Mouse (Mus musculus): ENCODE measurements at regions not wholly inside any gene's neighbourhood (a gene's known extent, or its start where the extent isn't known, plus 50 kb on each side); places are given as distances from the start of the nearest gene placed in this dataset.
A peak's percentile ranks its signal among the peaks of the same experiment; 100 is the strongest.

GRCm38 (mm10) chr10:122553124-122553822 lies 105.0 kb downstream of the Avpr1a start:
- no peak overlapping the region for H3K4me3 ChIP-seq (ENCODE audit: inconsistent target)
- H3K79me2 ChIP-seq (ENCODE audit: inconsistent target) = no peaks in the 10 kb centered on the region
- WGBS (ENCODE audit: missing documents) = 73% methylated on average over 2 of the region's 2 CpGs
- no peak overlapping the region for H3K27ac ChIP-seq
- no peaks in the 10 kb centered on the region for H3K36me3 ChIP-seq (ENCODE audit: inconsistent target)

GRCm38 (mm10) chr10:122553851-122554250 lies 105.6 kb downstream of the Avpr1a start:
- Histone ChIP-seq H3K36me3 (ENCODE audit: inconsistent target) (no peaks in the 10 kb centered on the region), H3K79me2 (ENCODE audit: inconsistent target) (no peaks in the 10 kb centered on the region), H3K4me3 (ENCODE audit: inconsistent target) (no peak overlapping the region), H3K27ac (no peak overlapping the region)
- 100% methylated on average over 2 of the region's 2 CpGs for WGBS (ENCODE audit: missing documents)

GRCm38 (mm10) chr10:122558660-122559059 lies 110.4 kb downstream of the Avpr1a start:
- H3K36me3 ChIP-seq (ENCODE audit: inconsistent target) = no peaks in the 10 kb centered on the region
- no peak overlapping the region for H3K4me3 ChIP-seq (ENCODE audit: inconsistent target)
- no peaks in the 10 kb centered on the region for H3K79me2 ChIP-seq (ENCODE audit: inconsistent target)
- WGBS (ENCODE audit: missing documents) = 100% methylated on average over 1 of the region's 1 CpGs
- H3K27ac ChIP-seq = no peak overlapping the region

GRCm38 (mm10) chr10:122560001-122560695 lies 111.8 kb downstream of the Avpr1a start:
- no peak overlapping the region for H3K27ac ChIP-seq
- H3K36me3 ChIP-seq (ENCODE audit: inconsistent target) = no peaks in the 10 kb centered on the region
- H3K79me2 ChIP-seq (ENCODE audit: inconsistent target) = no peaks in the 10 kb centered on the region
- 96% methylated on average over 10 of the region's 10 CpGs for WGBS (ENCODE audit: missing documents)
- no peak overlapping the region for H3K4me3 ChIP-seq (ENCODE audit: inconsistent target)

- Histone ChIP-seq H3K36me3 (ENCODE audit: inconsistent target) (no peaks in the 10 kb centered on the region), H3K27ac (peak overlapping the region; percentile 25; the same call in 1 of the 2 replicates), H3K4me3 (ENCODE audit: inconsistent target) (no peak overlapping the region), H3K79me2 (ENCODE audit: inconsistent target) (no peaks in the 10 kb centered on the region)
- 69% methylated on average over 3 of the region's 3 CpGs for WGBS (ENCODE audit: missing documents)
These were observed 113.6 kb downstream of the Avpr1a start for GRCm38 (mm10) chr10:122561924-122562323.

- 17% methylated on average over 5 of the region's 6 CpGs for WGBS (ENCODE audit: missing documents)
- Histone ChIP-seq H3K79me2 (ENCODE audit: inconsistent target) (no peaks in the 10 kb centered on the region), H3K27ac (peak overlapping the region; percentile 25), H3K4me3 (ENCODE audit: inconsistent target) (no peak overlapping the region), H3K36me3 (ENCODE audit: inconsistent target) (no peaks in the 10 kb centered on the region)
These were observed 114.2 kb downstream of the Avpr1a start for GRCm38 (mm10) chr10:122562542-122562941.

GRCm38 (mm10) chr10:122563973-122564372 lies 114.6 kb upstream of the Ppm1h start:
- Histone ChIP-seq H3K36me3 (ENCODE audit: inconsistent target) (no peaks in the 10 kb centered on the region), H3K4me3 (ENCODE audit: inconsistent target) (no peak overlapping the region), H3K27ac (no peak overlapping the region), H3K79me2 (ENCODE audit: inconsistent target) (no peaks in the 10 kb centered on the region)
- WGBS (ENCODE audit: missing documents) = 95% methylated on average over 10 of the region's 10 CpGs

- H3K79me2 ChIP-seq (ENCODE audit: inconsistent target) = no peaks in the 10 kb centered on the region
- no peaks in the 10 kb centered on the region for H3K36me3 ChIP-seq (ENCODE audit: inconsistent target)
- 72% methylated on average over 10 of the region's 10 CpGs for WGBS (ENCODE audit: missing documents)
- no peak overlapping the region for H3K4me3 ChIP-seq (ENCODE audit: inconsistent target)
- H3K27ac ChIP-seq = no peak overlapping the region
These were observed 114.1 kb upstream of the Ppm1h start for GRCm38 (mm10) chr10:122564473-122564872.

GRCm38 (mm10) chr10:122566601-122567000 lies 112.0 kb upstream of the Ppm1h start:
- WGBS (ENCODE audit: missing documents) = 72% methylated on average over 4 of the region's 4 CpGs

GRCm38 (mm10) chr10:122569546-122570202 lies 108.9 kb upstream of the Ppm1h start:
- H3K4me3 ChIP-seq (ENCODE audit: inconsistent target) = peak overlapping the region; percentile 4; the same call in 1 of the 2 replicates
- peak overlapping the region; percentile 88 for H3K27ac ChIP-seq
- 14% methylated on average over 13 of the region's 13 CpGs for WGBS (ENCODE audit: missing documents)

More at GRCm38 (mm10) chr10:122566601-122567000, 112.0 kb upstream of the Ppm1h start:
- Histone ChIP-seq H3K4me3 (ENCODE audit: inconsistent target) (no peak overlapping the region), H3K79me2 (ENCODE audit: inconsistent target) (no peaks in the 10 kb centered on the region), H3K36me3 (ENCODE audit: inconsistent target) (no peaks in the 10 kb centered on the region), H3K27ac (no peak overlapping the region)

GRCm38 (mm10) chr10:122570909-122571551 lies 107.5 kb upstream of the Ppm1h start:
- no peaks in the 10 kb centered on the region for H3K79me2 ChIP-seq (ENCODE audit: inconsistent target)
- WGBS (ENCODE audit: missing documents) = 77% methylated on average over 13 of the region's 13 CpGs
- H3K36me3 ChIP-seq (ENCODE audit: inconsistent target) = no peaks in the 10 kb centered on the region
- H3K4me3 ChIP-seq (ENCODE audit: inconsistent target) = no peak overlapping the region
- H3K27ac ChIP-seq = peak overlapping the region; percentile 88; the same call in 1 of the 2 replicates

More at GRCm38 (mm10) chr10:122569546-122570202, 108.9 kb upstream of the Ppm1h start:
- no peaks in the 10 kb centered on the region for H3K79me2 ChIP-seq (ENCODE audit: inconsistent target)
- no peaks in the 10 kb centered on the region for H3K36me3 ChIP-seq (ENCODE audit: inconsistent target)

- H3K27ac ChIP-seq = peak overlapping the region; percentile 5; the same call in 1 of the 2 replicates
- no peak overlapping the region for H3K4me3 ChIP-seq (ENCODE audit: inconsistent target)
- no peaks in the 10 kb centered on the region for H3K79me2 ChIP-seq (ENCODE audit: inconsistent target)
- 50% methylated on average over 8 of the region's 8 CpGs for WGBS (ENCODE audit: missing documents)
- H3K36me3 ChIP-seq (ENCODE audit: inconsistent target) = no peaks in the 10 kb centered on the region
These were observed 102.1 kb upstream of the Ppm1h start for GRCm38 (mm10) chr10:122576171-122577063.

- 88% methylated on average over 21 of the region's 24 CpGs for WGBS (ENCODE audit: missing documents)
- H3K36me3 ChIP-seq (ENCODE audit: inconsistent target) = no peaks in the 10 kb centered on the region
- no peak overlapping the region for H3K4me3 ChIP-seq (ENCODE audit: inconsistent target)
- H3K27ac ChIP-seq = no peak overlapping the region
- no peaks in the 10 kb centered on the region for H3K79me2 ChIP-seq (ENCODE audit: inconsistent target)
These were observed 100.2 kb upstream of the Ppm1h start for GRCm38 (mm10) chr10:122578209-122579001.

All from macrophage (primary cell).